ENCODE assay signal across 28 mouse cellular contexts in the genomic region with DNA sequence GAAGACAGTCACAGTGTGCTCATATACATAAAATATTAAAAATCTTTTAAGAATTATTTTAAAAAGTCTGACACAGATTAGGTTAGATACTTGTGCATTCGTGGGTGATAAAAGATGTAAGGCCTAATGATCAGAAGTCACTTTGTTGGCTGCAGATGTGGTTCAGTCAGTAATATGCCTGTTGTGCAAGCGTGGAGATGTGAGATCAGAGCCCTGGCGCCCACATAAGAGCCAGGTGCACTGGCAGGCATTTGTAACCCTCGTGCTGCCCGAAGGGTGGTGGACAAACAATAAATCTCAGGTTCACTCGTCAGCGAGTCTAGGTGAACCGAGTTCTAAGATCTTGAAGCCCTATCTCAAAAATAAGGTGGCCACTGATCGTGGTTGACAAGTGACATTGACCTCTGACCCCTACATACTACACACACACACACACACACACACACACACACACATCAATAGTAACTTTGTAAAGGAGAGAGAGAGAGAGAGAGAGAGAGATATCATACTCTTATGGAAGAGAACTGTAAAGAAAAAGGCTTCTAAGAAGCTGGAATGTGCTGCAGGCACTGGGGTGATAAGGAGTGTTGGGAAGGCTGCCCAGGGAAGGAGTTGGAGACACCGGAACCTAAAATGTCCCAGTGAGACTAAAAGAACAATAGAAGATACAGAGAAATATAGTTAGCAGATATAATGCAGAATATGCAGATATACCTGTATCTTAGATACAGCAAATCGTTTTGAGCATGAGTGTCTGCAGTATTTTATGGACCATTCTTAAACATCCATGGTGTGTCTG. TPM values are rescaled to one million over a fixed set of nuclear protein-coding genes. Genes with fewer than 3 reads are reported as not detected.
DNase-seq lines count a peak whose midpoint lies in the region; ATAC-seq and TF ChIP-seq lines count a peak whose summit lies in the region.
"Had no signal": no experiment of that assay in that cellular context is flagged by ENCODE, and none has a peak within 500 bp of the region (broad histone marks: within the 10 kb centered on the region; RNA-seq: fewer than 3 reads in every experiment).

No protein-coding gene starts in this region.

- H3K9me3 ChIP-seq in heart, embryonic 12.5 days (replicated peaks) = no peaks in the 10 kb centered on the region
- no peaks in the 10 kb centered on the region; the same call in 1 of the 2 replicates for H3K9me3 ChIP-seq in heart, embryonic 16.5 days (replicated peaks; ENCODE audit: control insufficient read depth, low read length)
- H3K9me3 ChIP-seq in liver, postnatal 0 days (ENCODE audit: low read length) = no peaks in the 10 kb centered on the region
- no peaks in the 10 kb centered on the region for H3K9me3 ChIP-seq in limb, embryonic 10.5 days (replicated peaks)
- no peaks in the 10 kb centered on the region for H3K9me3 ChIP-seq in midbrain, embryonic 14.5 days (ENCODE audit: control insufficient read depth, low read length)
- H3K9me3 ChIP-seq: embryonic facial prominence, embryonic 12.5 days; embryonic facial prominence, embryonic 15.5 days had no signal

- no peak for TF ChIP-seq POLR2A in liver, adult 2 months (IDR thresholded peaks at IDR 0.05; ENCODE audit: extremely low read depth, insufficient read depth, low read length)

- no peak for DNase-seq in heart, postnatal 10 days
- no peak for DNase-seq in heart, postnatal 14 days
- DNase-seq in liver, adult 2 months (ENCODE audit: extremely low read depth, low read depth, low spot score) = peak; percentile 40
- DNase-seq in liver, postnatal 0 days = no peak
- DNase-seq in limb, embryonic 10.5 days (ENCODE audit: low spot score) = peak; percentile 28
- DNase-seq in midbrain, embryonic 14.5 days = no peak
- DNase-seq: adrenal gland, adult 2 months; adrenal gland, postnatal 14 days; cerebellum, adult 11 months; cerebellum, adult 2 months; cerebellum, adult 9-11 months; cerebellum, postnatal 25 days; gastrocnemius, postnatal 10 days; gastrocnemius, postnatal 36 days; heart, adult 2 months; heart, postnatal 36 days; kidney, adult 11 months; kidney, adult 8-10 months had no signal

- H3K27me3 ChIP-seq in heart, embryonic 12.5 days (replicated peaks) = no peaks in the 10 kb centered on the region
- no peaks in the 10 kb centered on the region for H3K27me3 ChIP-seq in heart, embryonic 16.5 days (ENCODE audit: control insufficient read depth, insufficient read depth, low read length)
- H3K27me3 ChIP-seq in liver, adult 2 months (ENCODE audit: control insufficient read depth, insufficient read depth, low read length) = no peaks in the 10 kb centered on the region
- H3K27me3 ChIP-seq in liver, postnatal 0 days (ENCODE audit: insufficient read depth, low read length) = no peaks in the 10 kb centered on the region
- H3K27me3 ChIP-seq in limb, embryonic 10.5 days (ENCODE audit: low read depth, poor library complexity, severe bottlenecking) = no peaks in the 10 kb centered on the region
- H3K27me3 ChIP-seq in midbrain, embryonic 14.5 days (ENCODE audit: control insufficient read depth, insufficient read depth, low read length) = no peaks in the 10 kb centered on the region
- H3K27me3 ChIP-seq: embryonic facial prominence, embryonic 12.5 days; embryonic facial prominence, embryonic 15.5 days; forebrain, embryonic 13.5 days had no signal

- 59% methylated on average over 11 of the region's 11 CpGs for WGBS in heart, embryonic 12.5 days
- WGBS in heart, embryonic 16.5 days = 48% methylated on average over 11 of the region's 11 CpGs
- WGBS in liver, adult 2 months = 46% methylated on average over 11 of the region's 11 CpGs
- 70% methylated on average over 11 of the region's 11 CpGs for WGBS in liver, postnatal 0 days (ENCODE audit: insufficient replicate concordance)
- 85% methylated on average over 11 of the region's 11 CpGs for WGBS in limb, embryonic 10.5 days
- WGBS in midbrain, embryonic 14.5 days = 93% methylated on average over 11 of the region's 11 CpGs

- ATAC-seq in heart, embryonic 12.5 days (ENCODE audit: insufficient number of reproducible peaks, low FRiP score) = 0 out of 2 replicates have a peak, but pooled peaks have one; percentile 44
- peak; percentile 53; the same call in 1 of the 2 replicates for ATAC-seq in heart, embryonic 16.5 days (replicated peaks; ENCODE audit: extremely low read depth, insufficient read depth, low FRiP score)
- no peak for ATAC-seq in liver, postnatal 0 days
- no peak for ATAC-seq in midbrain, embryonic 14.5 days (ENCODE audit: low FRiP score, low TSS enrichment)
- ATAC-seq: CD4-positive, CD25-positive, alpha-beta regulatory T cell, adult 4 months; forebrain, embryonic 13.5 days; forebrain, embryonic 16.5 days; hindbrain, postnatal 0 days; inflammation-experienced regulatory T-cells, adult 6 months had no signal

- peaks cover 11% of the 10 kb centered on the region; the same call in 1 of the 2 replicates for H3K36me3 ChIP-seq in heart, embryonic 12.5 days
- H3K36me3 ChIP-seq in heart, embryonic 16.5 days (ENCODE audit: control insufficient read depth, insufficient read depth) = no peaks in the 10 kb centered on the region
- no peaks in the 10 kb centered on the region for H3K36me3 ChIP-seq in liver, adult 2 months (ENCODE audit: control insufficient read depth, insufficient read depth, low read length)
- no peaks in the 10 kb centered on the region for H3K36me3 ChIP-seq in liver, postnatal 0 days (replicated peaks; ENCODE audit: insufficient read depth, low read length)
- no peaks in the 10 kb centered on the region for H3K36me3 ChIP-seq in limb, embryonic 10.5 days
- no peaks in the 10 kb centered on the region for H3K36me3 ChIP-seq in midbrain, embryonic 14.5 days (ENCODE audit: control insufficient read depth, insufficient read depth, low read length)
- H3K36me3 ChIP-seq: embryonic facial prominence, embryonic 12.5 days; embryonic facial prominence, embryonic 15.5 days had no signal

- no peak overlapping the region for H3K9ac ChIP-seq in heart, embryonic 12.5 days
- H3K9ac ChIP-seq in heart, embryonic 16.5 days (ENCODE audit: low read length) = no peak overlapping the region
- H3K9ac ChIP-seq in liver, adult 2 months (ENCODE audit: low read depth, low read length) = no peak overlapping the region
- H3K9ac ChIP-seq in liver, postnatal 0 days (replicated peaks) = no peak overlapping the region
- no peak overlapping the region for H3K9ac ChIP-seq in midbrain, embryonic 14.5 days (replicated peaks; ENCODE audit: low read length)
- H3K9ac ChIP-seq: embryonic facial prominence, embryonic 12.5 days; embryonic facial prominence, embryonic 15.5 days; forebrain, embryonic 13.5 days; hindbrain, embryonic 14.5 days had no signal

- H3K4me3 ChIP-seq in heart, embryonic 12.5 days = no peak overlapping the region
- H3K4me3 ChIP-seq in heart, embryonic 16.5 days (ENCODE audit: low read length) = no peak overlapping the region
- H3K4me3 ChIP-seq in liver, adult 2 months (ENCODE audit: insufficient read depth, low read depth, low read length) = no peak overlapping the region
- H3K4me3 ChIP-seq in liver, postnatal 0 days (ENCODE audit: low read depth, low read length) = no peak overlapping the region
- no peak overlapping the region for H3K4me3 ChIP-seq in limb, embryonic 10.5 days
- H3K4me3 ChIP-seq in midbrain, embryonic 14.5 days (replicated peaks; ENCODE audit: low read depth, low read length) = no peak overlapping the region
- H3K4me3 ChIP-seq: embryonic facial prominence, embryonic 12.5 days; embryonic facial prominence, embryonic 15.5 days; forebrain, embryonic 13.5 days; heart, adult 2 months had no signal

- no peak for TF ChIP-seq EP300 in liver, postnatal 0 days (IDR thresholded peaks at IDR 0.05; ENCODE audit: low read depth)

- TF ChIP-seq CTCF in liver, adult 2 months (IDR thresholded peaks at IDR 0.05; ENCODE audit: low read depth, low read length) = no peak
- no peak for TF ChIP-seq CTCF in liver, postnatal 0 days (IDR thresholded peaks at IDR 0.05; ENCODE audit: low read depth)

- H3K4me2 ChIP-seq in heart, embryonic 12.5 days = no peak overlapping the region
- no peak overlapping the region; the same call in 1 of the 2 replicates for H3K4me2 ChIP-seq in heart, embryonic 16.5 days (ENCODE audit: low read depth, low read length)
- H3K4me2 ChIP-seq in liver, postnatal 0 days (ENCODE audit: low read depth, low read length) = no peak overlapping the region
- no peak overlapping the region for H3K4me2 ChIP-seq in midbrain, embryonic 14.5 days (ENCODE audit: low read length)
- H3K4me2 ChIP-seq: embryonic facial prominence, embryonic 12.5 days; embryonic facial prominence, embryonic 15.5 days; forebrain, embryonic 13.5 days; hindbrain, embryonic 14.5 days had no signal

- intact Hi-C loops in heart, postnatal 10 days (cut with DNase I) = no loop called here
- intact Hi-C loops in heart, postnatal 14 days (cut with DNase I) = no loop called here

- H3K79me2 ChIP-seq in liver, adult 2 months (ENCODE audit: control insufficient read depth, insufficient read depth, low read length) = no peaks in the 10 kb centered on the region

- peaks cover 16% of the 10 kb centered on the region for H3K4me1 ChIP-seq in heart, embryonic 12.5 days (replicated peaks)
- H3K4me1 ChIP-seq in heart, embryonic 16.5 days (ENCODE audit: control insufficient read depth, insufficient read depth, low read length) = peaks cover 16% of the 10 kb centered on the region
- no peaks in the 10 kb centered on the region for H3K4me1 ChIP-seq in liver, adult 2 months (ENCODE audit: control insufficient read depth, insufficient read depth, low read length)
- H3K4me1 ChIP-seq in liver, postnatal 0 days (ENCODE audit: insufficient read depth) = no peaks in the 10 kb centered on the region
- H3K4me1 ChIP-seq in limb, embryonic 10.5 days = peaks cover 2% of the 10 kb centered on the region; the same call in 1 of the 2 replicates
- no peaks in the 10 kb centered on the region for H3K4me1 ChIP-seq in midbrain, embryonic 14.5 days (ENCODE audit: control insufficient read depth, insufficient read depth, low read length)
- H3K4me1 ChIP-seq: embryonic facial prominence, embryonic 12.5 days; embryonic facial prominence, embryonic 15.5 days; forebrain, embryonic 13.5 days had no signal

- peak overlapping the region; percentile 25; the same call in 1 of the 2 replicates for H3K27ac ChIP-seq in heart, embryonic 12.5 days (ENCODE audit: poor library complexity, severe bottlenecking)
- peak overlapping the region; percentile 49 for H3K27ac ChIP-seq in heart, embryonic 16.5 days (ENCODE audit: low read length)
- H3K27ac ChIP-seq in liver, adult 2 months (replicated peaks; ENCODE audit: insufficient read depth, low read depth, low read length) = no peak overlapping the region
- no peak overlapping the region for H3K27ac ChIP-seq in liver, postnatal 0 days (ENCODE audit: low read depth)
- no peak overlapping the region for H3K27ac ChIP-seq in limb, embryonic 10.5 days
- H3K27ac ChIP-seq in midbrain, embryonic 14.5 days (replicated peaks; ENCODE audit: low read depth, low read length) = no peak overlapping the region
- H3K27ac ChIP-seq: embryonic facial prominence, embryonic 12.5 days; embryonic facial prominence, embryonic 15.5 days; forebrain, embryonic 13.5 days; heart, adult 2 months; hindbrain, embryonic 14.5 days; hindbrain, postnatal 0 days had no signal

RNA-seq across cellular contexts. Expression of gene Msrb3, which starts 10.1 kb away (rescaled TPM):
- 24.1 and 25.9 TPM in 2 replicates for polyA plus RNA-seq in heart, embryonic 12.5 days (2016; fragmentation: Nextera tagmentation; extraction: Ambion mirVana)
- 100 to 1,000 TPM; 131 to 148 TPM for total RNA-seq in heart, postnatal 10 days (2021)
- 38.3 and 39.8 TPM in 2 replicates for polyA plus RNA-seq in heart, embryonic 16.5 days (2015; fragmentation: Nextera tagmentation; extraction: Ambion mirVana)
- 100 to 1,000 TPM; 104 TPM for total RNA-seq in heart, postnatal 14 days (2021)
- total RNA-seq in liver, adult 2 months (2014; rRNA removed) = 9.5 and 10.1 TPM in 2 replicates
- 3.7 and 4.1 TPM in 2 replicates for polyA plus RNA-seq in liver, adult 2 months (2012; rRNA removed)
- 2.5 and 2.7 TPM in 2 replicates for polyA plus RNA-seq in liver, postnatal 0 days (2015; fragmentation: Nextera tagmentation; extraction: Ambion mirVana)
- 5.4 and 7.2 TPM in 2 replicates for polyA plus RNA-seq in limb, embryonic 10.5 days (2016; fragmentation: Nextera tagmentation; extraction: Ambion mirVana)
- 0.55 and 1.2 TPM in 2 replicates for polyA plus RNA-seq in midbrain, embryonic 14.5 days (2014; fragmentation: Nextera tagmentation; extraction: Ambion mirVana)

Comparison
In these comparisons a context has a peak if more than half of its experiments do, and no peak if none do; other contexts are left out.
1. DNase-seq: peak in liver, adult 2 months (single experiment) and limb, embryonic 10.5 days (single experiment); none in heart, postnatal 10 days (0 of 2), heart, postnatal 14 days (0 of 2), liver, postnatal 0 days (single experiment) and midbrain, embryonic 14.5 days (single experiment).
2. ATAC-seq: peak in heart, embryonic 12.5 days (single experiment) and heart, embryonic 16.5 days (single experiment); none in liver, postnatal 0 days (single experiment) and midbrain, embryonic 14.5 days (single experiment).
3. H3K27ac ChIP-seq: peak in heart, embryonic 12.5 days (single experiment) and heart, embryonic 16.5 days (single experiment); none in liver, adult 2 months (single experiment), liver, postnatal 0 days (single experiment), limb, embryonic 10.5 days (single experiment) and midbrain, embryonic 14.5 days (single experiment).